Mouse (Mus musculus) bone marrow, adult 2 months (tissue): ENCODE measurements around the gene Lif.

Source experiments
- CTCF ChIP-seq: fragments of 200-500 bp; IDR thresholded peaks from 2 replicates; pipeline ENCODE4 v1.5.1; 2011; ENCODE audit warnings: low read length, control low read depth; ENCODE audit not compliant: control insufficient read depth, insufficient read depth
- POLR2A ChIP-seq: fragments of 200-500 bp; IDR thresholded peaks from 2 replicates; pipeline ENCODE4 v1.6.1; 2011; ENCODE audit warnings: low read depth, mild to moderate bottlenecking, control low read depth, low read length, borderline replicate concordance; ENCODE audit not compliant: control insufficient read depth

DNA sequence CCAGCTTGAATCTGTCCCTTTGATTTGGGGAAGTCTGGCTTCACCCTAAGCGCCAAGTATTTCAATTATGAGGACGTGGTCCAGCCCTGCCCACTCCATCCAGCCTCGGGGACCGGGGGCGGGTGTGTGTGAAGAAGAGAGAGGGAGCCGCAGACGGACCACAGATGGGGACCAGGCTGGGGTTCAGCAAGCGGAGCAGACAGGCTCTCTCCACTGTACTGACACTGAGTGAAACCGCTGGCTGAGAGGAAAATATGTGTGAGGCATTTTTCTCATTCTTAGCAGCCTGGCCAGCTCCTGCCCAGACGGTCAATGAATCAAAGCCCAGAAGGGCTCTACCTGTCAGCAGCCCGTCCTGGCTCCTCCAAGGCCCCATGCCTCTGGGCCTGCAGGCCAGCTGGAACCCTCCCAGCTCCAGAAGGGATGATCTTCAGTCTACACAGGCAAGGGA, 19.1 kb downstream of the Lif start:
- no peak for TF ChIP-seq CTCF
- TF ChIP-seq POLR2A = no peak
